Mouse (Mus musculus) liver, adult 2 months (tissue): ENCODE measurements around the gene Arl8b. TPM values are rescaled to one million over a fixed set of nuclear protein-coding genes. Genes with fewer than 3 reads are reported as not detected.

ENCODE experiments used
- DNase-seq: peaks from one replicate; pipeline ENCODE4 v3.0.0-alpha.2; 2011; ENCODE audit warnings: low read depth, low spot score; ENCODE audit errors: extremely low read depth
- H3K27ac ChIP-seq: fragments of 200-500 bp; replicated peaks from 2 replicates; pipeline ENCODE4 v1.5.1; 2012; ENCODE audit warnings: low read depth, mild to moderate bottlenecking, control low read depth, inconsistent platforms, low read length; ENCODE audit not compliant: insufficient read depth
- H3K27me3 ChIP-seq: fragments of 200-500 bp; 2 replicates; pipeline ENCODE4 v1.6.1; 2012; ENCODE audit warnings: mild to moderate bottlenecking, moderate library complexity, low read length, inconsistent platforms; ENCODE audit not compliant: control insufficient read depth, insufficient read depth
- H3K36me3 ChIP-seq: fragments of 200-500 bp; 2 replicates; pipeline ENCODE4 v1.6.1; 2012; ENCODE audit warnings: low read length, inconsistent platforms; ENCODE audit not compliant: control insufficient read depth, insufficient read depth
- H3K4me1 ChIP-seq: fragments of 200-500 bp; 2 replicates; pipeline ENCODE4 v1.6.1; 2011; ENCODE audit warnings: low read length; ENCODE audit not compliant: control insufficient read depth, insufficient read depth
- H3K4me3 ChIP-seq: fragments of 200-500 bp; 2 replicates; pipeline ENCODE4 v1.5.1; 2011; ENCODE audit warnings: low read depth, mild to moderate bottlenecking, control low read depth, low read length, moderate library complexity; ENCODE audit not compliant: insufficient read depth
- H3K79me2 ChIP-seq: fragments of 200-500 bp; 2 replicates; pipeline ENCODE4 v1.6.1; 2012; ENCODE audit warnings: inconsistent platforms, mild to moderate bottlenecking, low read length, moderate library complexity; ENCODE audit not compliant: control insufficient read depth, insufficient read depth
- H3K9ac ChIP-seq: fragments of 200-500 bp; 2 replicates; pipeline ENCODE4 v1.6.1; 2012; ENCODE audit warnings: low read depth, mild to moderate bottlenecking, control low read depth, inconsistent platforms, low read length
- CTCF ChIP-seq: fragments of 200-500 bp; IDR thresholded peaks from 2 replicates; pipeline ENCODE4 v1.5.1; 2011; ENCODE audit warnings: low read depth, low read length, control low read depth
- POLR2A ChIP-seq: fragments of 200-500 bp; IDR thresholded peaks from 2 replicates; pipeline ENCODE4 v1.6.1; 2011; ENCODE audit warnings: low read length, control low read depth; ENCODE audit not compliant: insufficient read depth; ENCODE audit errors: extremely low read depth
- WGBS: fragments of 180-500 bp; shearing (Covaris S2); methylation state at CpG from one replicate; pipeline ENCODE4 v1.1.7; 2018; 5-methylcytosine and 5-hydroxymethylcytosine counted together
- polyA plus RNA-seq: library from polyadenylated mRNA; depleted of rRNA; stranded (reverse); fragments of >200 nt; gene quantifications from 2 replicates; pipeline ENCODE4 v1.2.3, GENCODE M21; 2012
- total RNA-seq: library from RNA; depleted of rRNA; stranded (reverse); fragments of >200 nt; gene quantifications from 2 replicates; pipeline ENCODE4 v1.2.3, GENCODE M21; 2014

Arl8b gene
- total and polyA plus RNA-seq, 2 experiments: 8.9 to 24.2 TPM

DNA sequence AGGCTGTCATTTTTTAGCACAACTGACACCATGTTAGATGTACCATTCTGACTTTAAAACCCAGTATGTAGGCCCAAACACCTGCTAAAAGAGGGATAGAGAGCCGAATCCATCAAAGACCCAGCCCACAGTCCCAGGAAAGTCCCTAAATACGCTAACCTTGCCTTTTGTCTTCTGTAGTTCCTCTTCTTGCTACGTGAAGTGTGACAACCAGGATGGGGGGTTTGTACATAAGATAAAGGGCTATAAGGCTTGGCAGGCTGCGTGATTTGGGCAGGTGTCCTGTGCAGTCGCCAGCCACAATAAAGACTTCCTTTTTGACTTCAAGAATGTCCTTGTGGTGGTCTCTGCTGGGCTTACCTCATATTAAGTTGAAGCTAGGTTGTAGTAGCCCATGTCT, 4.5 kb upstream of the Arl8b start:
- H3K9ac ChIP-seq: no peak overlapping the region
- no peak overlapping the region for H3K4me3 ChIP-seq
- no peak overlapping the region for H3K27ac ChIP-seq
- H3K79me2 ChIP-seq: peaks cover 5% of the 10 kb centered on the region; the same call in 1 of the 2 replicates
- WGBS: 83% methylated on average over 5 of the region's 5 CpGs
- no peaks in the 10 kb centered on the region for H3K36me3 ChIP-seq
- H3K4me1 ChIP-seq: peaks cover 3% of the 10 kb centered on the region; the same call in 1 of the 2 replicates
- TF ChIP-seq CTCF (no peak), POLR2A (no peak)
- no peaks in the 10 kb centered on the region for H3K27me3 ChIP-seq
- DNase-seq: no peak

DNA sequence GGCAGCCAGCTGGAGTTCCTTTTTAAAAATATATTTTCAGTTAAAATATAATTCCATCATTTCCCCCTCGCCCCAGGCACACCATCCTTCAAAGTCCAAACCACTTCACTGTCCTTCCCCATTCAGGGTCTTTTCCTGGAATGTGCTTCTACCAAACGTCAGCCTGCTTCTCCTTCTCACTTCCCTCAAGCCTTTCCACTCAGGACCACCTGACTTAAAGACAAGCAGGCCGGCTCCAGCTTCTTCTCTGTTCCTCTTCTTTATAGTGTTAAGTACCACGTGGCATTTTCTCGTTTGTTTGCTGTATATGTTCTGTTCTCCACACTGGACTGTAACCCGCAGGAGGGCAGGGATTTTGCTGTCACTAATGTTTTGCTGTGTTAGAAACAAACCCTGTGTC, 1.0 kb upstream of the Arl8b start:
- 67% methylated on average over 6 of the region's 6 CpGs for WGBS
- Histone ChIP-seq H3K27ac (no peak overlapping the region), H3K4me3 (no peak overlapping the region), H3K27me3 (no peaks in the 10 kb centered on the region), H3K36me3 (no peaks in the 10 kb centered on the region), H3K9ac (no peak overlapping the region), H3K4me1 (peaks cover 8% of the 10 kb centered on the region), H3K79me2 (peaks cover 18% of the 10 kb centered on the region; the same call in 1 of the 2 replicates)
- DNase-seq: no peak
- no peak for TF ChIP-seq POLR2A
- TF ChIP-seq CTCF: no peak

- TF ChIP-seq CTCF (no peak), POLR2A (no peak)
- under 1% methylated on average over 57 of the region's 57 CpGs for WGBS
- H3K27ac ChIP-seq: peak overlapping the region; percentile 90
- no peaks in the 10 kb centered on the region for H3K36me3 ChIP-seq
- H3K27me3 ChIP-seq: no peaks in the 10 kb centered on the region
- H3K4me3 ChIP-seq: peak overlapping the region; percentile 92
- H3K79me2 ChIP-seq: peaks cover 24% of the 10 kb centered on the region; the same call in 1 of the 2 replicates
- H3K9ac ChIP-seq: peak overlapping the region; percentile 96
- DNase-seq: peak; percentile 68
- H3K4me1 ChIP-seq: peaks cover 8% of the 10 kb centered on the region
Measured at GRCm38 (mm10) chr6:108783184-108783881, 434 bp downstream of the Arl8b start.

DNA sequence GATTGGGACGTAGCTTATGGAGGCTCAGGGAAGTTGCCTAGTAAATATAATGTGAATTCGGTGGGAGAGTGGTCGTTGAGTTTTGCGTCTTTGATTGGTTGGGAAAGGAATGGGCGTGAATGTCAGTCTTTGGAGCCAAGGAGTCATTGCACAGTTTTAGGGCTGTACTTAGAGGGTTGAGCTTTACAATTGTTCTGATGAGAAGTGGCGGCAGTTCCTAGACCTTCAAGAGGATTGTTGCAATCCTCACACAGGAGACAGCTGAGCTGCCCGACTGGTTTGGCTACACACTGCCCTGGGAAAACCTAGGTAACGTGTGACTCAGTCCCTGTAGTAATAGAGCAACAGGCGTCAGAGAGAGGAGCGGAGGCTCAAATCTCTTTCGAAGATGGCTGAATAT, 1.2 kb downstream of the Arl8b start:
- Histone ChIP-seq H3K4me1 (peaks cover 11% of the 10 kb centered on the region), H3K9ac (peak overlapping the region; percentile 66), H3K79me2 (peaks cover 30% of the 10 kb centered on the region; the same call in 1 of the 2 replicates), H3K4me3 (peak overlapping the region; percentile 92), H3K27ac (peak overlapping the region; percentile 90), H3K27me3 (no peaks in the 10 kb centered on the region), H3K36me3 (no peaks in the 10 kb centered on the region)
- WGBS: 4% methylated on average over 11 of the region's 11 CpGs
- peak; percentile 61 for DNase-seq
- TF ChIP-seq CTCF: no peak
- TF ChIP-seq POLR2A: no peak

DNA sequence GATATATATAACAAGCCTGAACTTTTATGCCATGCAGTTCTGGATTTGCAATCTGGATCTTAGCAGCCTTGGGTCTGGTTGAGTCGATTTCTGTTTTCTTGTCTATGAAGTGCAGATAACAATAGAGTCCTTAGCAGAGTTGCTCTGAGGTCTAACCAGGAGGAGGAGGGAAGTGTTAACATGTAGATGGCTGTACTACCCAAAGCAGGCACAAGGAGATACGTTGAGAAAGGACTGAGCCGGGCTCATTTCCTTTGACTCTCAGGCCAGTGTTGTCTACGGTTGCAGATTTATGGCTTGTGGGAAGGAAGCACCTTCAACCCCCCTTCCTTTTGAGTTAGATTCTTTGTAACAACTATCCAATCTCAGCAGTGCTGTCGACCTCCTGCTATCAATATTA, 1.9 kb downstream of the Arl8b start:
- Histone ChIP-seq H3K4me3 (peak overlapping the region; percentile 92), H3K4me1 (peaks cover 11% of the 10 kb centered on the region)
- 17% methylated on average over 5 of the region's 5 CpGs for WGBS

GRCm38 (mm10) chr6:108785551-108785950, 2.7 kb downstream of the Arl8b start:
- H3K27ac ChIP-seq: no peak overlapping the region; the same call in 1 of the 2 replicates
- H3K4me1 ChIP-seq: peaks cover 12% of the 10 kb centered on the region
- peaks cover 1% of the 10 kb centered on the region; the same call in 1 of the 2 replicates for H3K36me3 ChIP-seq
- 14% methylated on average over 3 of the region's 3 CpGs for WGBS
- peak; percentile 83 for DNase-seq
- H3K27me3 ChIP-seq: no peaks in the 10 kb centered on the region
- H3K9ac ChIP-seq: no peak overlapping the region
- TF ChIP-seq POLR2A (no peak), CTCF (no peak)
- H3K4me3 ChIP-seq: no peak overlapping the region
- peaks cover 42% of the 10 kb centered on the region; the same call in 1 of the 2 replicates for H3K79me2 ChIP-seq

More for the DNA sequence above, 1.9 kb downstream of the Arl8b start:
- Histone ChIP-seq H3K36me3 (no peaks in the 10 kb centered on the region), H3K9ac (no peak overlapping the region), H3K79me2 (peaks cover 36% of the 10 kb centered on the region; the same call in 1 of the 2 replicates), H3K27ac (peak overlapping the region; percentile 90), H3K27me3 (no peaks in the 10 kb centered on the region)
- TF ChIP-seq POLR2A: no peak
- TF ChIP-seq CTCF: peak; percentile 11; the same call in 1 of the 2 replicates
- DNase-seq: no peak
